Mouse (Mus musculus): ENCODE results near the gene Stoml1. TPM values are rescaled to one million over a fixed set of nuclear protein-coding genes. Genes with fewer than 3 reads are reported as not detected.

Stoml1 gene
- polyA plus RNA-seq, 1 experiment from 2014 or later: 42.8 TPM

DNA sequence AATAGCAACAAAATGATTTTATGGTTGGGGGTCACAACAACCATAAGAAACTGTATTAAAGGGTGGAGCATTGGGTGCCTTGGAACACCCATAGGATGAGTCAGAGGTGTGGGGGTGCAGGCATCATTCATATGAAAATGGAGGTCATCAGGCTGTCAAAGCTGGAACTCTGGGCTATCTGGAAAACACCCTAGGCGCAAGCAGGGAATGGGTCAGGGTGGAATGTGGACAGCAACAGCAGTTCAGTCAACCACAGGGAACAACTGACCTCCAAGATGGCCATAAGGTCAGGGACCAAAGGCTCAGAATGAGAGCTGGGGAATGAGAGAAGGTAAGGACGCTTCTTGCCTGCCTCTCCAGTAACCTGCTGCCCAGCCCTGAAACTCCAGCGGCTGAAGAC, 34.4 kb upstream of the Stoml1 start:
- peaks cover 30% of the 10 kb centered on the region for H3K4me1 ChIP-seq

DNA sequence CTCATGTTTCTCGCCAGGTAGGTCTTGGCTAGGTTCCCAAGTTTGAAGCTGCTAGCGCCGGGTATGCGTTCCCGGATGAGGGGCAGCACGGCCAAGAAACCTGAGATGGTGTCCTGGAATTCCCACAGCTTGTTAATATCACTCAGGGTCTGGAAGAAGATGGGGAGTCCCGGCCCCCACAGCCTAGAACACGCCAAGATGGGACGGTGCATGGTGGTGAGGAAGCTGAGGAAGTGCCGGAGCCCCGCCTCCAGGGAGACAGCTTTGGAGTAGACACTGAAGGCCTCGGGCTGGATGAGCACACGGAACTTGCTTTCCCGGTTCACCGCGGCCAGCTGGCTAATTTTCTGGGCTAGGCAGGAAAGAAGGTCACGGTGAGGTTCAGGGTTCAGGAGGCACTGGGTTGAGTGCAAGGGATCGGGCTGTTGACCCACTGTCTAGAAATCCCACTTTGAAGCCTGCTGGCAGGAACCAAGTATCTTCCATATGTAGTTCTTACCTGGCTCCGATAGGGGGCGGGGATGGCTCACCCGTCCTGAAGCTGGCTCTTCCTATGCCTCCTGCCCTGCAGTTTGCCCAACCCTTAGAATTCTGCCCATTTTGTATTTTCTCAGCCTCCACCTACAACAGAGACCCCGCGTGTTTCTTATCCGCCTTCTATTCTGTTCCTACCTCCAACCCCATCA, 32.6 kb upstream of the Stoml1 start:
- peaks cover 15% of the 10 kb centered on the region for H3K4me1 ChIP-seq
- no peaks in the 10 kb centered on the region for H3K9me3 ChIP-seq (replicated peaks)
- no peak overlapping the region for H3K27ac ChIP-seq (replicated peaks)
- H3K4me2 ChIP-seq (replicated peaks): no peak overlapping the region
- no peak overlapping the region for H3K4me3 ChIP-seq (replicated peaks)
- H3K27me3 ChIP-seq: no peaks in the 10 kb centered on the region
- ATAC-seq (ENCODE audit: insufficient number of reproducible peaks, low FRiP score, low TSS enrichment, low read depth): no peak
- 53% methylated on average over 24 of the region's 24 CpGs for WGBS
- H3K36me3 ChIP-seq: peaks cover 39% of the 10 kb centered on the region
- no peak overlapping the region for H3K9ac ChIP-seq

More for the DNA sequence above, 34.4 kb upstream of the Stoml1 start:
- Histone ChIP-seq H3K4me3 (replicated peaks) (no peak overlapping the region), H3K36me3 (peaks cover 34% of the 10 kb centered on the region), H3K9ac (no peak overlapping the region), H3K4me2 (replicated peaks) (no peak overlapping the region), H3K27ac (replicated peaks) (no peak overlapping the region), H3K9me3 (replicated peaks) (no peaks in the 10 kb centered on the region), H3K27me3 (no peaks in the 10 kb centered on the region)
- 87% methylated on average over 3 of the region's 3 CpGs for WGBS
- no peak for ATAC-seq (ENCODE audit: insufficient number of reproducible peaks, low FRiP score, low TSS enrichment, low read depth)

DNA sequence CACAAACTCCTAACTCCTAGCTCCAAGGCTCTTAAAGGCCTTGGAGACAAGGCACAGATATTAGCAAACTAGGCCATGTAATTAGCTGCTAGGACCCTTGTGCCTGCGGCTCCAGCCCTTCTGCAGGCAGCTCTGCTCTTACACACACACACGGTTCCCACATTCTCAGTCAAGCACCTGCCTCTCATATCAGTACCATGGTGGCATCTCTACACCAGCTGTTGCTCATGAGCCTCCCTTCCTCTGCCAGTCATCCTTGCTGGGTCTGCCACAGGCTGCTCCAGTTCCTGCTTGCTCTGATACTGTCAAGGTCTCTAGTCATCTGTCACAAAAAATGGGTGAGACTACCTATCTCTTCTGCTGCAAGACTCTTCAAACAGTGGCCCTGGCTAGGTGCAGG, 28.6 kb upstream of the Stoml1 start:
- Histone ChIP-seq H3K9me3 (replicated peaks) (no peaks in the 10 kb centered on the region), H3K9ac (no peak overlapping the region), H3K4me2 (replicated peaks) (no peak overlapping the region), H3K36me3 (peaks cover 59% of the 10 kb centered on the region), H3K4me3 (replicated peaks) (no peak overlapping the region), H3K27me3 (no peaks in the 10 kb centered on the region), H3K4me1 (peaks cover 8% of the 10 kb centered on the region), H3K27ac (replicated peaks) (no peak overlapping the region)
- ATAC-seq (ENCODE audit: insufficient number of reproducible peaks, low FRiP score, low TSS enrichment, low read depth): no peak
- 76% methylated on average over 2 of the region's 2 CpGs for WGBS

DNA sequence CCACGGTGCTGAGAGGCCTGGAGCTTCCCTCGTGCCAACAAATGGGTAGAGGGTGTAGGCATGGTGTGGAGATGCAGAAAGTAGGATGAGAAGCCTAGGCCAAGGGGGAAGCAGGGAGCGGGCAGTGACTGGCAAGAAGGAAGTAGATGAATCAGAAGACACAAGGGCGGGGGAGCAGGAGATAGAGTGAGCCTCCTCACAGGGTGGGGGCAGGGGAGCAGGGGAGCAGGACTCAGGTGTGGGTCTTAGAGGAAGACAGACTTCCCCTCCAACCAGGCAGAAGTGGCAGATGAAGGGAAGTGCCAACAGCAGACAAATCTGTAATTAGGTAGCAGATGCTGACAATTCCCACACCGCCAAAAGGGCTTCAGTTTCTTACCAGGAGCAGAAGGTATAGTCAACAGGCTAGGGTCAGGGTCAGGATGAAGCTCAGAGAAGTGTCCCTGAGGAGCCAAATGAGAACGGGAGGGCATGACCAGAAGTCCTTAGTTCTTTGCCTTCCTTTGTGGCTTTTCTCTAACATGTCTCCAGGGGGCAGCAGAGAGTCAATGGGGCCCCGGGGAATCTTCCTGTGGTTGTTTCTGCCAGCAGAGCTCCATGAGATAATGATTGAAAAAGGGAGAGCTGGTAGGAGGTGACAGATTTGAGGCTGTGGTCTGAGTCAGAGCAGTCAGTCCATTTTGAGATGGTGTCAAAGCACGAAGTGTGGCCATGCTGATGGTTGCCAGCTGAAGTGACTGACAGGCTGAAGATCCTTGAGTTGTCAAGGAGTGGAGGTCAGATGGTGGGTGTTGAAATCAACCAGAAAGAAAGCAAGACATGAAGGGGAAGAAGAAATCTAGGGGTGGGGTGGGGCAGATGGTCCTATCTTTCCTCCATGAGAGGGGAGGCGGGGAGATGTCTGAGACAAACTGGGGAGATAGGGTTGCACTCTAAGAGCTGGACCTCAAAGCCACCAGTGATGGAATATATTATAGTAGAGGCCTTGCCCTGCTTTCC, 26.8 kb upstream of the Stoml1 start:
- Histone ChIP-seq H3K9ac (no peak overlapping the region), H3K4me3 (replicated peaks) (no peak overlapping the region), H3K4me2 (replicated peaks) (no peak overlapping the region), H3K9me3 (replicated peaks) (no peaks in the 10 kb centered on the region), H3K27ac (replicated peaks) (no peak overlapping the region), H3K27me3 (no peaks in the 10 kb centered on the region), H3K4me1 (no peaks in the 10 kb centered on the region), H3K36me3 (peaks cover 63% of the 10 kb centered on the region)
- no peak for ATAC-seq (ENCODE audit: insufficient number of reproducible peaks, low FRiP score, low TSS enrichment, low read depth)
- 66% methylated on average over 9 of the region's 9 CpGs for WGBS

DNA sequence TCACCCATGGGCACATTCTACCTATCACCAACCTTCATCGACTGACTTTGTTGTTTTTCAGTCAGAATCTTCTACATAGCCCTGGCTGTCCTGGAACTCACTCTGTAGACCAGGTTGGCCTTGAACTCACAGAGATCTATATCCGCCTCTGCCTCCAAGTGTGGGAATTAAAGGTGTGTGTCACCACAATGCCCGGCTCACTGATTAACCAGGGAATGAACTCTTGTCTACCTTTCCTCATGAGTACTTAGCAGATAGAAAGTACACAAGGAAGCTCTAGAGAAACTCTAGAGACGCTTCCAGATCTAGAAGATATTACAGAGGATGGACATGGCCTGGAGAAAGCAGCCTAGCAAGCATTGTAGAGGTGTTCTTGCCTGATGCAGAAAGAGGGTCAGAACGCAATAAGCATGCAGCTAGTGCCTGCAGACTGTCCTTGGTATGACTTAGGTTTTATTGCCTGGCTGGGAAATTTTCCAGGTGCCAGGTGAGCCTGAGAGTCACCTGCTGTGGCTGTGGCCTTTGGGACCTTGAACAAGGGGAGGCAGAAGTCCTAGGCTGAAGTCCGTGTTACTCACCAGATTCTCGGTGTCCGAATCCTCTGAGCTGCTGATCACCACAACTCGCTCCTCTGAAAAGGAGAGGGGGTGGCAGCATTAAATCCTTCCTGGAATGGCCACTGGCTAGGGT, 24.0 kb upstream of the Stoml1 start:
- Histone ChIP-seq H3K27ac (replicated peaks) (no peak overlapping the region), H3K9me3 (replicated peaks) (no peaks in the 10 kb centered on the region), H3K27me3 (no peaks in the 10 kb centered on the region), H3K4me2 (replicated peaks) (no peak overlapping the region), H3K4me3 (replicated peaks) (no peak overlapping the region), H3K9ac (no peak overlapping the region), H3K36me3 (peaks cover 56% of the 10 kb centered on the region), H3K4me1 (no peaks in the 10 kb centered on the region)
- 93% methylated on average over 9 of the region's 9 CpGs for WGBS
- no peak for ATAC-seq (ENCODE audit: insufficient number of reproducible peaks, low FRiP score, low TSS enrichment, low read depth)

DNA sequence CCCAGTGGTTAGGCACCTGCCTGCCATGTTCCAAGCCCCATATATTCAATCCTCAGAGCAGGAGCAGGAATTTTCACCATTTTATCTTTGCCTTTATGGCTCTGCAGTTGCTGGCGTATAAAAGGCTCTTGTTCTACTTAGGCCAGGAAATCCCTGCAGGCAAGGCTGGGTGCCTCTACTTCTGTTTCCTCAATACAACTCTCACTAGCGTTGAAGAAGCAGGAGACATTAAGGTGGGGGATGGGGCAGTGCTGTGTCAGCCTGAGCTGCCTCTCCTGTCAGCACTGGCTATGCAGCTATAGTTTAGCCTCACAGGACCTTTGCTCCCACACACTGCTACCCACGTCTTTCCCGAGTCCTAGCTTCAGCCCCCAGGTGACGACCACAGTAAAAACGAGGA, 21.2 kb upstream of the Stoml1 start:
- Histone ChIP-seq H3K4me1 (no peaks in the 10 kb centered on the region), H3K4me3 (replicated peaks) (no peak overlapping the region), H3K27me3 (no peaks in the 10 kb centered on the region), H3K36me3 (peaks cover 59% of the 10 kb centered on the region), H3K27ac (replicated peaks) (no peak overlapping the region), H3K4me2 (replicated peaks) (no peak overlapping the region), H3K9me3 (replicated peaks) (no peaks in the 10 kb centered on the region), H3K9ac (no peak overlapping the region)
- WGBS: 51% methylated on average over 6 of the region's 6 CpGs
- ATAC-seq (ENCODE audit: insufficient number of reproducible peaks, low FRiP score, low TSS enrichment, low read depth): no peak

DNA sequence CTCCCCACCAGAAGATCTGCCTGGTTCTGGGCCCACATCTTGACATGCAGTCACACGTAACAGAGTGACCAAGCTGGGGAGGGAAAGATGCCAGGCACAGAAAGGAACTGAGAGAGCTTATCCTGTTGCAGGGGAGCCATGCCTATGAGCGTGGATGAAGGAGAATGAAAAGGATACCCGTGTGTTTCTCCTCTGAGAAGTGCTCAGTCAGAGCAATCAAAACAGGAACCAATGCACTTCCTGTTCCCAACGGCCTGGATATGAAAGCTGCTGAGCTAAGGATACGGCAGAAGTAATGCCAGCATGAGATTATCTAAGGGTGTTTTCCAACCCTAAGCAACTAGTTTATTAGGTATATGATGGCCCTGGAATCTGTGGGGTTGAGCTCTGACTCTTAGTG, 20.6 kb upstream of the Stoml1 start:
- H3K4me3 ChIP-seq (replicated peaks): no peak overlapping the region
- H3K27ac ChIP-seq (replicated peaks): no peak overlapping the region; the same call in 1 of the 2 replicates
- no peak overlapping the region for H3K9ac ChIP-seq
- 44% methylated on average over 5 of the region's 5 CpGs for whole genome bisulfite sequencing
- ATAC-seq (ENCODE audit: insufficient number of reproducible peaks, low FRiP score, low TSS enrichment, low read depth): no peak
- H3K4me2 ChIP-seq (replicated peaks): no peak overlapping the region
- no peaks in the 10 kb centered on the region for H3K4me1 ChIP-seq
- H3K27me3 ChIP-seq: no peaks in the 10 kb centered on the region
- peaks cover 59% of the 10 kb centered on the region for H3K36me3 ChIP-seq
- no peaks in the 10 kb centered on the region for H3K9me3 ChIP-seq (replicated peaks)

DNA sequence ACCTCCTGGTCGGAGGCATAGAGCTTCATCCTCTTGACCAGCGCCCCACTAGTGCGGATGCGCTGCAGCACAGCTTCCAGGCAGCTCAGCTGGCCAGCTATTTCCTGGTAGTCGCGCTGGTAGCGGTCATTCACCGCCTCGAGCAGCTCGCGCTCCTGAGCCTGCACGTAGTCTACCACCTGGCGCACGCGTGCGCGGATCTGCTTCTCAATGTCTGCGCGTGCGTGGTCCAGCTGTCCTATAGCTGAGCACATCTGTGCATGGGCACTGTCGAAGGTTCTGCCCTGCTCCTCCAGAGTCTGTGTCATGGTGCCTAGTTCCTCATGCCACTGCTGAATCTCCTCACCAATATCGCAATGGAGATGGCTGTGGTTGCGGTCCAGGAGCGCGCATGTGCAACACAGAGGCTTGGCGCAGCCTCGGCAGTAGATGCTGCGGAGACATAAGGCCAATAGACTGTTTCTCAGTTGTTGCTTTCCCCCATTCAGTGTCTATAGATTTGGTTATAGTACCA, 18.4 kb upstream of the Stoml1 start:
- Histone ChIP-seq H3K4me1 (no peaks in the 10 kb centered on the region), H3K27me3 (no peaks in the 10 kb centered on the region), H3K4me3 (replicated peaks) (no peak overlapping the region), H3K9me3 (replicated peaks) (no peaks in the 10 kb centered on the region), H3K9ac (no peak overlapping the region), H3K36me3 (peaks cover 40% of the 10 kb centered on the region), H3K4me2 (replicated peaks) (no peak overlapping the region), H3K27ac (replicated peaks) (no peak overlapping the region)
- 96% methylated on average over 28 of the region's 28 CpGs for WGBS
- ATAC-seq (ENCODE audit: insufficient number of reproducible peaks, low FRiP score, low TSS enrichment, low read depth): no peak

DNA sequence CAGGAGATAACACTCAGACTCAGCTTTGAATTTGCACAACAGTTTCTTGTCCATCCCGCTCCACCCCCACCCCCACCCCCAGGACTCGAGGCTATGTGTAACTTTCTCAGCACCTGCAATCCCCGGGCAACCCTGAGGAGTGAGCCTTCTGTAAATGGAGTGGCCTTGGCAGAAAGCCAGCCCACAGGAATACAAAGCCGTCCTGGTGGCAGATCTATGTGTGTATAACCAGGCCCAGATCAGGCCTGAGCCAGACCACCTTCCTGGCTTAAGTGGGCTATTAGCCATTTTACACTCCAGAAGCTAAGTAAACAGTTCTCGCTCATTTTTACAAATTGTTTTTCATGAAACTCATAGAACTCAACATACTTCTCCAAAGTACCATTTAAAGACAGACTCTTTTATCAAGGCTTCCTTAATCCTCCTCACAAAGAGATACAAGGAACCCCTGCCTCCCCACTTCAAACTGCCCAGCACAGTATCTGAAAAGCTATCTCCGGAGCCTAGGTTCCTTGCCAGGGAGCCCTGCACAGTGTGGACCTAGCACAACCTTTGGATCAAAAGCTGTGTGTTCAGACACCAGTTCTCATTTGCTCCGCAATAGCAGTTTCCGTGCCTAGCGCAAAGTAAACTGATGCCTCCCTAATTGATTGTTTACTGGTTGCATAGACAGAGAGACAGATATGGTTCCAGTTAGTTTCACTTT, 11.0 kb upstream of the Stoml1 start:
- peak; percentile 43; the same call in 1 of the 2 replicates for ATAC-seq (ENCODE audit: insufficient number of reproducible peaks, low FRiP score, low TSS enrichment, low read depth)
- Histone ChIP-seq H3K9me3 (replicated peaks) (no peaks in the 10 kb centered on the region), H3K4me2 (replicated peaks) (no peak overlapping the region), H3K4me3 (replicated peaks) (no peak overlapping the region), H3K4me1 (peaks cover 25% of the 10 kb centered on the region), H3K36me3 (0 out of 2 replicates have a peak, but pooled peaks cover 6% of the 10 kb centered on the region), H3K9ac (no peak overlapping the region), H3K27ac (replicated peaks) (no peak overlapping the region), H3K27me3 (no peaks in the 10 kb centered on the region)
- 46% methylated on average over 9 of the region's 9 CpGs for WGBS

DNA sequence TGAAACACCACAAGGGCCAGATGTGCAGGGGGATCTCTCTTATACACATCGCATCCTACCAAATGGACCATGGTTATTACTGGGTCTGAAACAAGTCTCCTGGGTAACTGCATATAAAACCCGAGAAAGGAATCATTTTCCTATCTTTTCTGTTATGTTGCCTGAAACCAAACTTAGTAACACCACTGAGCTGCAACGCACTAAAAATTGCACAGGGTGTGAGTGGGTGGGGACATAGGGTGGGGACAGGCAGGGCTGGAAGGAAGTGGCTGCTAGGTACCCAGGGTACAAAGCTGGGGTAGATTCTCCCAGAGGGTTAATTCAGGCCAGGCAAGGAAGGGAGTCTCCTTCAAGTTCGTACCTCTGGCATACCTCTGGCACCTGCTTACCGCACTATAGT, 10.3 kb upstream of the Stoml1 start:
- 68% methylated on average over 5 of the region's 5 CpGs for WGBS
- Histone ChIP-seq H3K36me3 (0 out of 2 replicates have a peak, but pooled peaks cover 6% of the 10 kb centered on the region), H3K27me3 (no peaks in the 10 kb centered on the region), H3K4me1 (peaks cover 33% of the 10 kb centered on the region), H3K4me3 (replicated peaks) (no peak overlapping the region), H3K9ac (no peak overlapping the region), H3K9me3 (replicated peaks) (no peaks in the 10 kb centered on the region), H3K4me2 (replicated peaks) (no peak overlapping the region), H3K27ac (replicated peaks) (no peak overlapping the region)
- ATAC-seq (ENCODE audit: insufficient number of reproducible peaks, low FRiP score, low TSS enrichment, low read depth): no peak
